Comparison of ENCODE assay signal across 11 mouse cellular contexts in the genomic region with DNA sequence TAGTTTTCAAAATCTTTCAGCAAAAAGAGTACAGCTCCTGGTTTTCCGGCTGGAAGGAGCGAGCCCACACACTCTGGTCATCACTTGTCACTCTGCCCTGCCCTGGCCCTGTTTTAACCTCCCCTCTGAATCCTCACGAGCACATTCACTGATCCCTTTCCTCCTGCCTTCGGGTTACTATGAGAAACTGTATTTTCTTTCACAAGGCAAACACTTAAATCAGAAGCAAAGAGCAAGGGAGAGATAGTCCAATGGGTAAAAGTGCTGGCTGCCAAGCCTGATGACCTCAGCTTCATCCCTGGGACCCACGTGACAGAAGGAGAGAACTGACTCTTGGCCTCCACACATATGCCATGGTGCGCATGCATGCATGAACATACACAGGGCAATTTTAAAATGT.
DNase-seq lines count a peak whose midpoint lies in the region; ATAC-seq and TF ChIP-seq lines count a peak whose summit lies in the region.
"Had no signal": no experiment of that assay in that cellular context is flagged by ENCODE, and none has a peak within 500 bp of the region (broad histone marks: within the 10 kb centered on the region; RNA-seq: fewer than 3 reads in every experiment).

No protein-coding gene starts in this region.

- H3K27ac ChIP-seq in embryonic facial prominence, embryonic 12.5 days: 0 out of 2 replicates have a peak overlapping the region, but pooled peaks have one; percentile 26
- no peak overlapping the region for H3K27ac ChIP-seq in embryonic facial prominence, embryonic 10.5 days (replicated peaks)
- H3K27ac ChIP-seq in lung, embryonic 15.5 days: peak overlapping the region; percentile 73
- H3K27ac ChIP-seq in stomach, embryonic 16.5 days (ENCODE audit: low read length): peak overlapping the region; percentile 76
- no peak overlapping the region for H3K27ac ChIP-seq in forebrain, embryonic 13.5 days
- H3K27ac ChIP-seq: liver, embryonic 15.5 days had no signal

- no peak for ATAC-seq in embryonic facial prominence, embryonic 12.5 days (ENCODE audit: insufficient number of reproducible peaks, insufficient read depth, low FRiP score, low TSS enrichment)
- ATAC-seq in lung, embryonic 15.5 days (ENCODE audit: borderline replicate concordance, extremely low read depth, low FRiP score, low TSS enrichment): peak; percentile 67; the same call in 1 of the 2 replicates
- peak; percentile 56; the same call in 1 of the 2 replicates for ATAC-seq in stomach, embryonic 16.5 days (ENCODE audit: insufficient read depth, low FRiP score)
- no peak for ATAC-seq in forebrain, embryonic 13.5 days
- ATAC-seq: activated CD4-positive, CD25-positive, alpha-beta regulatory T cell, adult 4 months; CD4-positive, CD25-positive, alpha-beta regulatory T cell, adult 4 months had no signal

- no peaks in the 10 kb centered on the region for H3K36me3 ChIP-seq in embryonic facial prominence, embryonic 12.5 days
- peaks cover 17% of the 10 kb centered on the region for H3K36me3 ChIP-seq in embryonic facial prominence, embryonic 10.5 days (replicated peaks)
- no peaks in the 10 kb centered on the region for H3K36me3 ChIP-seq in lung, embryonic 15.5 days
- no peaks in the 10 kb centered on the region for H3K36me3 ChIP-seq in stomach, embryonic 16.5 days (ENCODE audit: control insufficient read depth, insufficient read depth, low read length)
- peaks cover 5% of the 10 kb centered on the region for H3K36me3 ChIP-seq in forebrain, embryonic 13.5 days (ENCODE audit: poor library complexity, severe bottlenecking)
- H3K36me3 ChIP-seq: liver, embryonic 15.5 days had no signal

- peaks cover 14% of the 10 kb centered on the region for H3K4me1 ChIP-seq in embryonic facial prominence, embryonic 12.5 days
- H3K4me1 ChIP-seq in embryonic facial prominence, embryonic 10.5 days: peaks cover 44% of the 10 kb centered on the region
- H3K4me1 ChIP-seq in lung, embryonic 15.5 days: peaks cover 55% of the 10 kb centered on the region
- H3K4me1 ChIP-seq in lung, adult 2 months (ENCODE audit: control insufficient read depth, insufficient read depth, low read length): peaks cover 6% of the 10 kb centered on the region
- H3K4me1 ChIP-seq in stomach, embryonic 16.5 days (ENCODE audit: control insufficient read depth, insufficient read depth, low read length): peaks cover 13% of the 10 kb centered on the region
- H3K4me1 ChIP-seq in forebrain, embryonic 13.5 days: peaks cover 28% of the 10 kb centered on the region

- no peak for TF ChIP-seq CTCF in lung, adult 2 months (IDR thresholded peaks at IDR 0.05; ENCODE audit: insufficient read depth, low read length)

- no peaks in the 10 kb centered on the region for H3K27me3 ChIP-seq in embryonic facial prominence, embryonic 12.5 days
- no peaks in the 10 kb centered on the region for H3K27me3 ChIP-seq in embryonic facial prominence, embryonic 10.5 days (replicated peaks; ENCODE audit: low read depth, poor library complexity, severe bottlenecking)
- H3K27me3 ChIP-seq in lung, embryonic 15.5 days: no peaks in the 10 kb centered on the region
- H3K27me3 ChIP-seq in stomach, embryonic 16.5 days (ENCODE audit: control insufficient read depth, insufficient read depth, low read length): no peaks in the 10 kb centered on the region
- no peaks in the 10 kb centered on the region for H3K27me3 ChIP-seq in forebrain, embryonic 13.5 days
- H3K27me3 ChIP-seq: liver, embryonic 15.5 days had no signal

- DNase-seq in embryonic facial prominence, embryonic 10.5 days (ENCODE audit: low spot score): no peak
- DNase-seq in lung, adult 2 months: no peak
- peak; percentile 85 for DNase-seq in kidney, adult 9 months
- no peak for DNase-seq in urinary bladder, adult 2 months (ENCODE audit: low spot score)

- TF ChIP-seq POLR2A in lung, adult 2 months (IDR thresholded peaks at IDR 0.05; ENCODE audit: borderline replicate concordance, extremely low read depth, low read depth, low read length): no peak

- H3K9me3 ChIP-seq in embryonic facial prominence, embryonic 12.5 days: no peaks in the 10 kb centered on the region
- no peaks in the 10 kb centered on the region for H3K9me3 ChIP-seq in embryonic facial prominence, embryonic 10.5 days
- no peaks in the 10 kb centered on the region for H3K9me3 ChIP-seq in lung, embryonic 15.5 days
- no peaks in the 10 kb centered on the region for H3K9me3 ChIP-seq in stomach, embryonic 16.5 days (replicated peaks; ENCODE audit: control insufficient read depth, low read length)
- H3K9me3 ChIP-seq in forebrain, embryonic 13.5 days (replicated peaks): no peaks in the 10 kb centered on the region
- H3K9me3 ChIP-seq: liver, embryonic 15.5 days had no signal

- WGBS in embryonic facial prominence, embryonic 12.5 days: 27% methylated on average over 6 of the region's 6 CpGs
- WGBS in embryonic facial prominence, embryonic 10.5 days: 38% methylated on average over 6 of the region's 6 CpGs
- 13% methylated on average over 6 of the region's 6 CpGs for WGBS in lung, embryonic 15.5 days
- WGBS in lung, adult 2 months: 50% methylated on average over 6 of the region's 6 CpGs
- 24% methylated on average over 6 of the region's 6 CpGs for WGBS in stomach, embryonic 16.5 days
- WGBS in forebrain, embryonic 13.5 days: 39% methylated on average over 6 of the region's 6 CpGs

- H3K4me2 ChIP-seq in embryonic facial prominence, embryonic 12.5 days (replicated peaks): no peak overlapping the region
- H3K4me2 ChIP-seq in lung, embryonic 15.5 days: peak overlapping the region; percentile 25; the same call in 1 of the 2 replicates
- no peak overlapping the region for H3K4me2 ChIP-seq in stomach, embryonic 16.5 days (ENCODE audit: low read depth, low read length)
- no peak overlapping the region for H3K4me2 ChIP-seq in forebrain, embryonic 13.5 days
- H3K4me2 ChIP-seq: liver, embryonic 15.5 days had no signal

- H3K9ac ChIP-seq in embryonic facial prominence, embryonic 12.5 days: no peak overlapping the region
- no peak overlapping the region for H3K9ac ChIP-seq in lung, embryonic 15.5 days
- no peak overlapping the region for H3K9ac ChIP-seq in stomach, embryonic 16.5 days (ENCODE audit: low read length)
- H3K9ac ChIP-seq in forebrain, embryonic 13.5 days: no peak overlapping the region
- H3K9ac ChIP-seq: liver, embryonic 15.5 days had no signal

- H3K4me3 ChIP-seq in embryonic facial prominence, embryonic 12.5 days: no peak overlapping the region
- no peak overlapping the region for H3K4me3 ChIP-seq in embryonic facial prominence, embryonic 10.5 days
- no peak overlapping the region for H3K4me3 ChIP-seq in lung, embryonic 15.5 days
- H3K4me3 ChIP-seq in lung, adult 2 months (replicated peaks; ENCODE audit: extremely low read depth, low read depth, low read length): no peak overlapping the region
- H3K4me3 ChIP-seq in stomach, embryonic 16.5 days (replicated peaks; ENCODE audit: low read length): no peak overlapping the region
- no peak overlapping the region for H3K4me3 ChIP-seq in forebrain, embryonic 13.5 days
- H3K4me3 ChIP-seq: liver, embryonic 15.5 days had no signal

Comparison
In these comparisons a context has a peak if more than half of its experiments do, and no peak if none do; other contexts are left out.
1. H3K27ac ChIP-seq: peak in embryonic facial prominence, embryonic 12.5 days (single experiment), lung, embryonic 15.5 days (single experiment) and stomach, embryonic 16.5 days (single experiment); none in embryonic facial prominence, embryonic 10.5 days (single experiment) and forebrain, embryonic 13.5 days (single experiment).
2. ATAC-seq: peak in lung, embryonic 15.5 days (single experiment) and stomach, embryonic 16.5 days (single experiment); none in embryonic facial prominence, embryonic 12.5 days (single experiment) and forebrain, embryonic 13.5 days (single experiment).